Mouse (Mus musculus): ENCODE measurements around the gene Asns. TPM values are rescaled to one million over a fixed set of nuclear protein-coding genes. Genes with fewer than 3 reads are reported as not detected.

The Asns gene
- total RNA-seq (2023; ENCODE audit: inconsistent age) = 4.4 to 6.5 TPM (median 5.7 TPM) in 4 replicates

GRCm38 (mm10) chr6:7692884-7693585 is at the start of gene Asns:
Gene Asns (minus strand): TSS chr6:7693254.

Other genes starting within 250 kb of the Asns start
- not detected in 4 replicates for gene Tac1, start 138.4 kb downstream of the Asns start, total RNA-seq (2023; ENCODE audit: inconsistent age)
- gene C1galt1, start 151.6 kb upstream of the Asns start, total RNA-seq (2023; ENCODE audit: inconsistent age) = 38.7 to 42.5 TPM (median 41.5 TPM) in 4 replicates